7 mouse cellular contexts compared by ENCODE assay signal in the genomic region with DNA sequence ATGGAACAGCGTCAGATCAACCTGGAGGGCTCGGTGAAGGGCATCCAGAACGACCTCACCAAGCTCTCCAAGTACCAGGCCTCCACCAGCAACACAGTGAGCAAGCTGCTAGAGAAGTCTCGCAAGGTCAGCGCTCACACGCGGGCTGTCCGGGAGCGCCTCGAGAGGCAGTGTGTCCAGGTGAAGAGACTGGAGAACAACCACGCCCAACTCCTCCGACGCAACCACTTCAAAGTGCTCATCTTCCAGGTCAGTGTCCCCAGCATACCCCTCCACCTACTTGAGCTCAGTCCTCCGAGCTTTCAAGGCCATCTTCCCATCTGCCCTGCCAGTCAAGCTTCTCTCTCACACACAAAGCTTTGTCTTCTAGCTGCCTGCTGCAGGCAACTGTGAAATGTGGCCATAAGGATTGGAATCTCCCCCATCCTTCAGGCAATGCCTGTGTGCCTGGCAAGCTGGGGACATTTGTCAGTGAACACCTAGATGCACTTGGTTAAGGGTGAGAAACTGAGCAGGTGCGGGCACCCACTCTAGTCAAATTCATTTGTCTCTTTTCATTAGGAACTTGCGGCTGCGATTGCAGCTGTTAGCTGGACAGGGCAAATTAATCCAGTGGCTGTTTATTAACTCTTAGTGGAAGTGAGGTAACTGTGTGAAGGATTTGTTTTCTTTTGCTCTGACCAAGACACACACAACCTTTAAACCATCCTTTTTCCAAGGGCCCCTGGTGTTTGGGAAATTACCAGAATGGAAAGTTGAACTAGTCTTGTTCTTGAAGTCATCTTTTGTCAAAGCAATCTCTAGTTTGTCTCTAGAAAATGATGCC. TPM values are rescaled to one million over a fixed set of nuclear protein-coding genes. Genes with fewer than 3 reads are reported as not detected.
DNase-seq lines count a peak whose midpoint lies in the region; ATAC-seq lines count a peak whose summit lies in the region.

No protein-coding gene starts in this region.

- H3K9me3 ChIP-seq in kidney, embryonic 16.5 days (ENCODE audit: low read length): no peaks in the 10 kb centered on the region
- H3K9me3 ChIP-seq in midbrain, embryonic 13.5 days: no peaks in the 10 kb centered on the region

- H3K36me3 ChIP-seq in kidney, embryonic 16.5 days (ENCODE audit: insufficient read depth, low read length): no peaks in the 10 kb centered on the region
- no peaks in the 10 kb centered on the region for H3K36me3 ChIP-seq in midbrain, embryonic 13.5 days

- peak; percentile 14 for DNase-seq in urinary bladder, postnatal 14 days (ENCODE audit: low spot score)
- DNase-seq in urinary bladder, postnatal 4 days (ENCODE audit: low spot score in 2 of 2): no peak
- peak; percentile 38 to 44 for DNase-seq in heart, adult 9 months (ENCODE audit: low spot score in 2 of 2)
- DNase-seq in frontal cortex, postnatal 36 days (ENCODE audit: low spot score in 2 of 2): no peak
- no peak for DNase-seq in left cerebral cortex, adult 11 months (ENCODE audit: low spot score)

- peak overlapping the region; percentile 51 for H3K4me2 ChIP-seq in kidney, embryonic 16.5 days (replicated peaks; ENCODE audit: low read depth, low read length)
- H3K4me2 ChIP-seq in midbrain, embryonic 13.5 days (replicated peaks): no peak overlapping the region

- peak overlapping the region; percentile 38 for H3K4me3 ChIP-seq in kidney, embryonic 16.5 days (ENCODE audit: low read length)
- H3K4me3 ChIP-seq in midbrain, embryonic 13.5 days (replicated peaks): no peak overlapping the region

- peaks cover 27% of the 10 kb centered on the region for H3K4me1 ChIP-seq in kidney, embryonic 16.5 days (ENCODE audit: insufficient read depth, low read length)
- peaks cover 8% of the 10 kb centered on the region; the same call in 1 of the 2 replicates for H3K4me1 ChIP-seq in midbrain, embryonic 13.5 days (replicated peaks)

- peak; percentile 78 for ATAC-seq in kidney, embryonic 16.5 days (ENCODE audit: low FRiP score, low TSS enrichment)
- ATAC-seq in midbrain, embryonic 13.5 days: 0 out of 2 replicates have a peak, but pooled peaks have one; percentile 24

- H3K27ac ChIP-seq in kidney, embryonic 16.5 days (ENCODE audit: low read length): peak overlapping the region; percentile 80
- H3K27ac ChIP-seq in midbrain, embryonic 13.5 days: no peak overlapping the region

- 57% methylated on average over 17 of the region's 17 CpGs for WGBS in kidney, embryonic 16.5 days
- 90% methylated on average over 17 of the region's 17 CpGs for WGBS in midbrain, embryonic 13.5 days

- H3K27me3 ChIP-seq in kidney, embryonic 16.5 days (ENCODE audit: insufficient read depth, low read length): no peaks in the 10 kb centered on the region
- no peaks in the 10 kb centered on the region for H3K27me3 ChIP-seq in midbrain, embryonic 13.5 days

- peak overlapping the region; percentile 53 for H3K9ac ChIP-seq in kidney, embryonic 16.5 days (replicated peaks; ENCODE audit: low read length)
- no peak overlapping the region for H3K9ac ChIP-seq in midbrain, embryonic 13.5 days (replicated peaks)

RNA-seq across cellular contexts. Expression of a gene that starts 0.9 kb away (rescaled TPM):
- 34.4 and 39.5 TPM in 2 replicates for polyA plus RNA-seq in kidney, embryonic 16.5 days (2015; fragmentation: Nextera tagmentation; extraction: Ambion mirVana)
- 3.2 and 4.2 TPM in 2 replicates for polyA plus RNA-seq in midbrain, embryonic 13.5 days (2015; fragmentation: Nextera tagmentation; extraction: Ambion mirVana)

Comparison
In these comparisons a context has a peak if more than half of its experiments do, and no peak if none do; other contexts are left out.
1. DNase-seq: peak in urinary bladder, postnatal 14 days (single experiment) and heart, adult 9 months (2 of 2); none in urinary bladder, postnatal 4 days (0 of 2), frontal cortex, postnatal 36 days (0 of 2) and left cerebral cortex, adult 11 months (single experiment).